Mouse (Mus musculus): ENCODE measurements around the gene Syce1.

GRCm38 (mm10) chr7:140828171-140828881 lies 40.7 kb upstream of the Syce1 start:
- peak; percentile 76 for TF ChIP-seq CTCF (IDR thresholded peaks at IDR 0.05; ENCODE audit: low read depth)
- TF ChIP-seq EP300 (optimal IDR thresholded peaks at IDR 0.05): no peak
